Mouse (Mus musculus): ENCODE results near the gene Tmem246. TPM values are rescaled to one million over a fixed set of nuclear protein-coding genes. Genes with fewer than 3 reads are reported as not detected.
A peak's percentile ranks its signal among the peaks of the same experiment; 100 is the strongest.
"Not testable (repeated sequence)": the region's sequence is repeated elsewhere in the genome, so short reads cannot be mapped to it uniquely, and the experiment has no call there.

Gene Tmem246
- total and polyA plus RNA-seq, 3 experiments = 2.9 to 11.1 TPM; not detected in 1

DNA sequence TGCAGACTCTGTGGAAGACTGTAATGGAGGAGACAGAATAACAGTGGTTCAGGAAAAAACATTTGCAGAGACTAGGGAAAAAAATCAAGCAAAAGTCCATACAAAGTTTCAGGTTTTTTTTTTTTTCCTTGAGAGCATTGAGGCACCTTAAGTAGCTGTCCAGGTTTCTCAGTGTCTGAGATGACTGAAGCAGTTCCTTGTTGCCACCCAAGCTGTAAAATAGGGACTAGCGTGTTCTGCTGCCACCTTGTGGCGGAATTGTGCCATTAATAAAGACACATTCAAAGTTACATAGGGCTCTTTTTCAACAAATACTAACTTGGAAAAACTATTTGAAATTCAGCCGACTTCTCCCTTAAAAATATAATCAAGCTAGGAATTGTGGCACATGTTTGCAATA, 29.3 kb upstream of the Tmem246 start (continued):
- no peak for TF ChIP-seq USF2 (IDR thresholded peaks at IDR 0.05; ENCODE audit: borderline replicate concordance in 1 of 2, insufficient read depth in 1 of 2, low read depth in 1 of 2, low read length in 2 of 2)
- TF ChIP-seq TCF12 (IDR thresholded peaks at IDR 0.05; ENCODE audit: low read depth, low read length) = no peak
- no peak for TF ChIP-seq MEF2A (IDR thresholded peaks at IDR 0.05; ENCODE audit: extremely low read depth, insufficient replicate concordance, low read depth, low read length, poor library complexity, severe bottlenecking)
- TF ChIP-seq TAL1 (IDR thresholded peaks at IDR 0.05; ENCODE audit: low read length) = no peak
- TF ChIP-seq SMC3 (IDR thresholded peaks at IDR 0.05; ENCODE audit: low read depth, low read length) = peak; percentile 94
- TF ChIP-seq E2F4 (IDR thresholded peaks at IDR 0.05; ENCODE audit: borderline replicate concordance, low read depth, low read length) = no peak
- TF ChIP-seq TBP (IDR thresholded peaks at IDR 0.05; ENCODE audit: low read depth, low read length) = no peak
- peak; percentile 90 for TF ChIP-seq ZC3H11A (IDR thresholded peaks at IDR 0.05; ENCODE audit: low read depth, low read length)

DNA sequence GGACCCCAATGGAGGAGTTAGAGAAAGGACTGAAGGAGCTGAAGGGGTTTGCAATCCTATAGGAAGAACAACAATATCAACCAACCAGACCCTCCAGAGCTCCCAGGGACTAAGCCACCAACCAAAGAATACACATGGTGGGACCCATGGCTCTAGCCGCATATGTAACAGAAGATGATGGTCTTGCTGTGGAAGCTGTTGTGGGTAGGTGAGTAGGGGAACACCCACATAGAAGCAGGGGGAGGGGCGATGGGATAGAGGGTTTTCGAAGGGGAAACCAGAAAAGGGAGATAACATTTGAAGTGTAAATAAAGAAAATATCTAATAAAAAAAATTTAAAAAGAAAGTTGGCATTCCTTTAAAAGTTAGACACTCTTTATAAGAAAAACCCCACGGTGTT, 27.3 kb upstream of the Tmem246 start:
- DNase-seq (ENCODE audit: low read depth, low spot score); H3K36me3 ChIP-seq (ENCODE audit: control insufficient read depth in 1 of 2, insufficient read depth in 2 of 2, low read length in 2 of 2); H3K27me3 ChIP-seq (ENCODE audit: control insufficient read depth in 1 of 2, insufficient read depth in 2 of 2, low read length in 2 of 2); H3K27ac ChIP-seq (ENCODE audit: control insufficient read depth, low read depth, low read length); H3K4me1 ChIP-seq (ENCODE audit: control insufficient read depth in 1 of 2, insufficient read depth in 2 of 2, low read length in 2 of 2); H3K9ac ChIP-seq (ENCODE audit: control insufficient read depth, low read depth, low read length, poor library complexity, severe bottlenecking); H3K4me3 ChIP-seq (ENCODE audit: control insufficient read depth in 1 of 2, insufficient read depth in 1 of 2, low read depth in 2 of 2, low read length in 2 of 2); H3K79me2 ChIP-seq (ENCODE audit: control insufficient read depth, insufficient read depth, low read length, poor library complexity); H3K9me3 ChIP-seq (replicated peaks; ENCODE audit: insufficient read depth, low read length): not testable (repeated sequence)

DNA sequence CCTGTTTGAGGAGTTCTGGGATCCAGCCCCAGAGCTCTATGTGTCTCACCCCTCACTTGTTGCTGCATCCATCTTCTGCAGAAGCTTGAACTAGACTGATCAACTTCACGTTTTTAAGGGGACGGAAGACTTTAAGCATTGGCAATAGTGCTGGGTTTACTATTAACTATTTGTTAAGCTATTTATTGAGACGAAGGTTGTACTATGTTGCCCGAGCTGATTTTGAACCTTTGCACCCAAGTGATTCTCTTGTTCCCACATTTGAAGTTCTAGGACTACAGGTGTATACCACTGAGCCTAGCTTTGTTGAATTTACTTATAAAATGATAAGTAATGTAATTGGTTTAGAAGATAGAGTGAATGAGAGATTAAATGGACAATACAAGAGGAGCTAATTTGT, 26.2 kb upstream of the Tmem246 start:
- Histone ChIP-seq H3K36me3 (ENCODE audit: control insufficient read depth in 1 of 2, insufficient read depth in 2 of 2, low read length in 2 of 2) (no peaks in the 10 kb centered on the region), H3K4me3 (ENCODE audit: control insufficient read depth in 1 of 2, insufficient read depth in 1 of 2, low read depth in 2 of 2, low read length in 2 of 2) (no peak overlapping the region), H3K27me3 (ENCODE audit: control insufficient read depth in 1 of 2, insufficient read depth in 2 of 2, low read length in 2 of 2) (no peaks in the 10 kb centered on the region), H3K27ac (ENCODE audit: control insufficient read depth, low read depth, low read length) (no peak overlapping the region), H3K4me1 (ENCODE audit: control insufficient read depth in 1 of 2, insufficient read depth in 2 of 2, low read length in 2 of 2) (no peaks in the 10 kb centered on the region), H3K9ac (ENCODE audit: control insufficient read depth, low read depth, low read length, poor library complexity, severe bottlenecking) (no peak overlapping the region), H3K9me3 (replicated peaks; ENCODE audit: insufficient read depth, low read length) (no peaks in the 10 kb centered on the region), H3K79me2 (ENCODE audit: control insufficient read depth, insufficient read depth, low read length, poor library complexity) (no peaks in the 10 kb centered on the region)
- TF ChIP-seq EP300 (IDR thresholded peaks at IDR 0.05; ENCODE audit: low read depth in 1 of 2, low read length in 2 of 2) (no peak), UBTF (IDR thresholded peaks at IDR 0.05; ENCODE audit: borderline replicate concordance, insufficient read depth, low read depth, low read length) (no peak), E2F4 (IDR thresholded peaks at IDR 0.05; ENCODE audit: borderline replicate concordance, low read depth, low read length) (no peak), CTCF (IDR thresholded peaks at IDR 0.05 in 2 of 3, conservative IDR thresholded peaks at IDR 0.05 in 1 of 3; ENCODE audit: control insufficient read depth in 1 of 3, insufficient read depth in 1 of 3, low read depth in 2 of 3, low read length in 3 of 3, poor library complexity in 1 of 3, severe bottlenecking in 1 of 3) (no peak), ZC3H11A (IDR thresholded peaks at IDR 0.05; ENCODE audit: low read depth, low read length) (no peak), RAD21 (IDR thresholded peaks at IDR 0.05; ENCODE audit: low read depth, low read length) (no peak), ZKSCAN1 (IDR thresholded peaks at IDR 0.05; ENCODE audit: low read depth, low read length) (no peak), MAFK (IDR thresholded peaks at IDR 0.05; ENCODE audit: borderline replicate concordance, low read depth, low read length) (no peak), MAX (IDR thresholded peaks at IDR 0.05; ENCODE audit: low read length) (no peak), ZNF384 (IDR thresholded peaks at IDR 0.05; ENCODE audit: low read depth, low read length) (no peak), GATA1 (IDR thresholded peaks at IDR 0.05; ENCODE audit: low read depth, low read length) (no peak), SIN3A (IDR thresholded peaks at IDR 0.05; ENCODE audit: low read length) (no peak), MXI1 (IDR thresholded peaks at IDR 0.05; ENCODE audit: low read depth, low read length) (no peak), ELF1 (IDR thresholded peaks at IDR 0.05; ENCODE audit: low read depth, low read length) (no peak), MEF2A (IDR thresholded peaks at IDR 0.05; ENCODE audit: extremely low read depth, insufficient replicate concordance, low read depth, low read length, poor library complexity, severe bottlenecking) (no peak), USF1 (IDR thresholded peaks at IDR 0.05; ENCODE audit: low read depth, low read length) (no peak), USF2 (IDR thresholded peaks at IDR 0.05; ENCODE audit: borderline replicate concordance in 1 of 2, insufficient read depth in 1 of 2, low read depth in 1 of 2, low read length in 2 of 2) (no peak)
- DNase-seq (ENCODE audit: low read depth, low spot score) = no peak

All from MEL (cell line).